Mouse (Mus musculus): ENCODE measurements at regions not wholly inside any gene's neighbourhood (a gene's known extent, or its start where the extent isn't known, plus 50 kb on each side); places are given as distances from the start of the nearest gene placed in this dataset.

- TF ChIP-seq CTCF (IDR thresholded peaks at IDR 0.05; ENCODE audit: low read depth): no peak
- no peak for TF ChIP-seq EP300 (optimal IDR thresholded peaks at IDR 0.05)
Observed at GRCm38 (mm10) chr4:48766458-48766857, 103.1 kb downstream of the Cavin4 start.

Data from stomach, postnatal 0 days (tissue).